Mouse (Mus musculus) left cerebral cortex, adult 9 months (tissue): ENCODE measurements at regions not wholly inside any gene's neighbourhood (a gene's known extent, or its start where the extent isn't known, plus 50 kb on each side); places are given as distances from the start of the nearest gene placed in this dataset.
A peak's percentile ranks its signal among the peaks of the same experiment; 100 is the strongest.

ENCODE experiments used
- DNase-seq, 2 experiments: peaks; one replicate each; pipeline ENCODE4 v3.0.0; 2022; ENCODE audit warnings: low spot score in 2 of 2

GRCm38 (mm10) chr4:52265196-52265595, 173.8 kb upstream of the Smc2 start:
- DNase-seq, result no peak

DNA sequence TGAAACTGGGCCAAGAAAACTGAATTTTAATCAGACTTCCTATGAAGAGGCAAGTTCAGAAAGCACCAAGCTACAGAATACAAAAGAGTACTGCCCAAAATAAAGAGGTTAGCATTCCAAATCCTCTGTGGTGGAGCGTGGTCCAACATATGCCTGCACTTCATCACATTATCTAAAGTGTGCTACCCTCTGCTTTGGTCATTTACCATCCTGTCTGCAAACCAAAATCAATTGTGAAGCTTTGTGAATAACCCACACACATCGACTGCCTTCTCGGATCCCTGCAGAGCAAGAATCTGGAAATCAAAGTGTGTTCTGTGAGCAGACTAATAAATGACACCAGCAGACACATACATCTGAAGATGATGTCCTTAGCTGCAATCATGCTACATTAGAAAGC, 156.6 kb upstream of the Smc2 start:
- no peak for DNase-seq

DNA sequence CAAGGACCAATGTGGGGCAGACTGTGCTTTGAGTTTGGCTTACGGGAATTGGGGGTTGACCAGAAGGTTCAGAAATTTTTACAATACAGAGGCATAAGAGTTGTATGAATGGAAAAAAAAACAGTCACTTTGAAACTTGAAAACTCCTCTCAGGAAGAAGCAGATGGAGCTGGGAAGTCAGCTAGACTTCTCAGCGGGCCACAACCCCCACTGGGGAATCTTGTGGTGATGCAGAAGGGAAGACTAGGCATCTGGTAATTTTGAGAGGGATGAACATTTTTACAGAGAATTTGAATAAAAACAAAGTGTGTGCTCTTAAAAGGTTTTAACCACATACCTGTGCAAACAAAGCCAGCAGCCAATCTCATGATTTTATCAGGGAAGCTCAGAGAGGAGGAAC, 154.1 kb upstream of the Smc2 start:
- DNase-seq, result no peak

- no peak for DNase-seq
Observed at GRCm38 (mm10) chr4:52293676-52294075, 145.4 kb upstream of the Smc2 start.

- no peak for DNase-seq
Observed at GRCm38 (mm10) chr4:52299226-52299625, 139.8 kb upstream of the Smc2 start.

- no peak for DNase-seq
Observed at GRCm38 (mm10) chr4:52301653-52302052, 137.4 kb upstream of the Smc2 start.

DNA sequence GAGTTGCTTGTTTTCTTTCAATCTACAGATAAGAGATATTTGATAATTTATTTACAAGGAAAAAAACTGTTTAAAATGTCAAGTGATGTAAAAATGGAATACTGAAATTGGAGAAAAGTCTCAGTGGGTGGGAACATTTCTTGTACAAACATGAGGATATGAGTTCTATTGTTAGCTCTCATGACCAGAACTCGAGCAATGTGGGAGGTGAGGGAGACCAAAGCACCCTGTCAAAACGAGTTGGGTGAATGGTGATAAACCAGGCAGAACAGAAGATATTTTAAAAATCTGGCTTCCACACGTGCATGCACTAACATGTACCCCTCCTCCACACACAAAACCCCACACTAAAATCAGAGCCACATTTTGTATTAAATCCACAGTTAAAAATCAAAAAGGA, 114.7 kb upstream of the Smc2 start:
- DNase-seq, result no peak

DNA sequence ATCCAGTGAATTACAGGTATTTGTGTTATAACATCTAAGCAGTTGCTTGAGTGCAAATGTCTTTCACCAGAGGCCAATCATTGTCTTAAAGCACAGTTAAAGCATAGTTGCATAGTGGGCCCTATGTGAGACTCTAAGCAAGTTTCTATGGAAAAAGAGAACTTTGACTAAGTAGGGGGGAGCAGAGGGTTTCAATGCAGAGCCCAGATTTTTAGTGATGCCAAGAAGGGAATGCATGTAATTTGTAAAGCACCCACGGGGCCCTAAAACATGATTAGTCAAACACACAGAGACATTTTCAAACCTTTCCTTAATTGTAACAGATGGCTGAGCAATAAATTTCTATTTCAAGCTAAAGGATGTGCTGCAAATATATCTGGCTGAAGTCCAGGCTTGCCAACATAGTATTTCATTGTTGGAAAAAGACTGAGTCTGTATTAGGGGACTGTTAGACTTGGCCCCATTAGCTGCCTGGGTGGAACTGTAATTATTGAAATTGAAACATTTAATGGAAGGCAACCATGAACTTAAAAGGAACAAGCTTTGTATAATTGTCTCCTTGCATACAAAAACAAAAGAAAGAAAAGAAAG, 107.6 kb upstream of the Smc2 start:
- peak in 1 of 2 experiments; percentile 7 for DNase-seq

DNA sequence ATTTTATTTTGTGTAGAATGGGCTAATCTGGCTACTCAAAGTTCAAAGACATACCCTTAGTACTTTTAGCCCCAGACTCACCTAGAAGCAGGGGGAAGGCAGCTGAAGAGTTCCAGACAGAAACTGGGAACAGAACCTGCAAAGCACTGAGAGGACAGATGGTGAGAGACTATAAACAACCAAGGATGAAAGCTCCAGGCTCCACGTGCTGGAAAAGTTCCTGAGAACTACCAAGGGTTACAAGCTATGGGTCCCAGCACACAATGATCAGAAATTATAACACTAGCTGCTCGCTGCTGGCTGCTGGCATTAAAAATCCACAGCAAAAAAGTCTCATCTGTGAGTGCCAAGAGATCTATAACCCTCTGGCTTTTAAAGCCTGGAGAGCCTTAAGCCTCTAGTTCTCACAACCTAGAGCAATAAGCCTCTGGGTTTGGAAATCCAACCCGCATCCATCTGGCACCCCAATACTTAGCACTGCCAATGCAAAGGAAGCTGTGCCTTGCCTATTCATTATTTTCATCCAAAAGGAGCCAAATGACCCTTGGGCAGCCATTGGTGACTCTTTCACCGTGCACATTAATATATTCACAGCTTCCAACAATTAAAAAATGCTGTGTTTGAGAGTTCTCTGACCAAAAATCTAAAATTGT, 102.6 kb upstream of the Smc2 start:
- no peak for DNase-seq

DNA sequence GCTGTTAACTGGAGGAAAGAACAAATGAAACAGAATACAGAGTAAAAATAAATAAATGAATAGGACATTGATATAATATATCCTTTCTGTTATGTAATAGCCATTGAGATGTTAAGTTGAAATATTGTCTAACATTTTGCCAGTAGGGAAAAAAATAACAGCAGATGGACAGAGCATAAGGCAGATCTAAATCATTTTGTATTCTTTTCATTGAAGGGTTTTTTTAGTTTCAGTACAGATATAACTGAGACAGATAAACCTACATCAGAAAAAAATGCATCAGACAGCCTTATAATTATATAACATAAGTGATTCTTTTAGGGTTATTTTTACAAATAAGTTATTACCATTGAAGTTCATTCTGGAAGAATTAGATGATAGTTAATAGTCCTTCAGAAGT, 97.8 kb upstream of the Smc2 start:
- DNase-seq, result no peak

GRCm38 (mm10) chr4:52361751-52362150, 77.3 kb upstream of the Smc2 start:
- peak in 1 of 2 experiments; percentile 29 for DNase-seq

DNA sequence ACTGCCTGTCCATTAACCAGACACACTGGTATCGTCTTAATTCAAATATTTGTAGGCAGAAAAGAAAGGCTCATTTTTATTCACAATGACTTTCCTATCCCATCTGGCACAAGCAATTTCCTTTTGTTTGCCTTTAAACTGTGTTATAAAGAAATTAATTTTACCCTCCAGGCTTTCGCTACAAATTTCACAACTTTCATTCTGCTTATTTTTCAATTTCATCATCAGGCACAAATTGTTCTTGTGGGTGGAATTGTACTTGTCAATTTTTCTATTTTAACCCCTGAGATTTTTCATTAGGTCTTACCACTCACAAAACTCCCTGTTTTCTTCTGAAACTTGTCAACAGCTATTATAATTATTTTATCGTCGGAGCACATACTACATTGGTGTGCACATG, 73.2 kb upstream of the Smc2 start:
- DNase-seq, result no peak

DNA sequence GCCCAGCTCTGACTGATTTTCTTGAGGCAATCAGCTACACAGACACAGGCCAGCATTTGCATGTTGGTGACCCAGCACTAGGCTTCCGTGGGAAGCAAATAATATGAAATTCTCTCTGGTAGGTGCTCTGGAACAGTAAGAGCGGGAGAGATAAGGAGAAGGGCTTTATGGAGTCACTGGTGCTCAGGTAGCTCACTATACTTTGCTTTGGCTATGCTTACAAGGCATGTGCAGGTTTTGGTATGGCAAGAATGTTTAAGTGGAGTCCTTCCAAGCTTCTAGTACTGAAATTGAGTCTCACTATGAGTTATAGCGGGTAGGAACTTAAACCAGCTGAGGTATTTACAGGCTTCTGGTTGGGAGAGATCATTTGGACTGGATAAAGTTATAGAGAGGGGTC, 70.5 kb upstream of the Smc2 start:
- no peak for DNase-seq
